Comparison of ENCODE assay signal across 9 mouse cellular contexts in genomic region chrX:103696081-103696519, GRCm38 (mm10).
DNase-seq lines count a peak whose midpoint lies in the region; ATAC-seq lines count a peak whose summit lies in the region.
"Had no signal": no experiment of that assay in that cellular context is flagged by ENCODE, and none has a peak within 500 bp of the region (broad histone marks: within the 10 kb centered on the region; RNA-seq: fewer than 3 reads in every experiment).

No protein-coding gene starts in this region.

- no peak for DNase-seq in kidney, postnatal 14 days
- peak; percentile 27 for DNase-seq in hindbrain, embryonic 14.5 days (ENCODE audit: low spot score)
- DNase-seq in retina, postnatal 7 days (ENCODE audit: low read depth, low spot score), result peak; percentile 5
- no peak for DNase-seq in urinary bladder, postnatal 36 days (ENCODE audit: low spot score in 2 of 2)
- DNase-seq in adrenal gland, postnatal 36 days, result no peak

- peak overlapping the region; percentile 17; the same call in 1 of the 2 replicates for H3K9ac ChIP-seq in kidney, embryonic 15.5 days
- H3K9ac ChIP-seq in embryonic facial prominence, embryonic 13.5 days, result 0 out of 2 replicates have a peak overlapping the region, but pooled peaks have one; percentile 21
- H3K9ac ChIP-seq in hindbrain, embryonic 14.5 days, result peak overlapping the region; percentile 40
- no peak overlapping the region for H3K9ac ChIP-seq in limb, embryonic 13.5 days

- H3K27ac ChIP-seq in kidney, embryonic 15.5 days, result peak overlapping the region; percentile 37
- peak overlapping the region; percentile 48; the same call in 1 of the 2 replicates for H3K27ac ChIP-seq in embryonic facial prominence, embryonic 13.5 days
- H3K27ac ChIP-seq in hindbrain, embryonic 14.5 days, result peak overlapping the region; percentile 83
- peak overlapping the region; percentile 58; the same call in 1 of the 2 replicates for H3K27ac ChIP-seq in limb, embryonic 13.5 days

- H3K4me3 ChIP-seq in kidney, embryonic 15.5 days (replicated peaks), result peak overlapping the region; percentile 43
- peak overlapping the region; percentile 47 for H3K4me3 ChIP-seq in embryonic facial prominence, embryonic 13.5 days
- peak overlapping the region; percentile 40; the same call in 1 of the 2 replicates for H3K4me3 ChIP-seq in hindbrain, embryonic 14.5 days (replicated peaks; ENCODE audit: low read length)
- peak overlapping the region; percentile 46 for H3K4me3 ChIP-seq in limb, embryonic 13.5 days

- peak overlapping the region; percentile 71 for H3K4me2 ChIP-seq in kidney, embryonic 15.5 days
- peak overlapping the region; percentile 74 for H3K4me2 ChIP-seq in embryonic facial prominence, embryonic 13.5 days
- H3K4me2 ChIP-seq in hindbrain, embryonic 14.5 days (replicated peaks), result peak overlapping the region; percentile 80
- H3K4me2 ChIP-seq in limb, embryonic 13.5 days (replicated peaks), result peak overlapping the region; percentile 75

- peaks cover 94% of the 10 kb centered on the region for H3K27me3 ChIP-seq in kidney, embryonic 15.5 days
- peaks cover 94% of the 10 kb centered on the region for H3K27me3 ChIP-seq in embryonic facial prominence, embryonic 13.5 days
- H3K27me3 ChIP-seq in hindbrain, embryonic 14.5 days (ENCODE audit: control insufficient read depth, insufficient read depth, low read length), result peaks cover 85% of the 10 kb centered on the region
- H3K27me3 ChIP-seq in limb, embryonic 13.5 days, result peaks cover 90% of the 10 kb centered on the region

- H3K9me3 ChIP-seq in kidney, embryonic 15.5 days (replicated peaks), result no peaks in the 10 kb centered on the region
- no peaks in the 10 kb centered on the region for H3K9me3 ChIP-seq in embryonic facial prominence, embryonic 13.5 days
- no peaks in the 10 kb centered on the region for H3K9me3 ChIP-seq in hindbrain, embryonic 14.5 days (ENCODE audit: control insufficient read depth, low read length)
- H3K9me3 ChIP-seq in limb, embryonic 13.5 days, result no peaks in the 10 kb centered on the region
- H3K9me3 ChIP-seq: G1E had no signal

- no peak; the same call in 1 of the 2 replicates for ATAC-seq in kidney, embryonic 15.5 days (replicated peaks; ENCODE audit: low FRiP score)
- no peak for ATAC-seq in embryonic facial prominence, embryonic 13.5 days (ENCODE audit: insufficient number of reproducible peaks, insufficient read depth, low FRiP score, low TSS enrichment, low read depth)
- peak; percentile 52 for ATAC-seq in hindbrain, embryonic 14.5 days (ENCODE audit: low FRiP score)
- ATAC-seq in limb, embryonic 13.5 days (ENCODE audit: low FRiP score, low read depth), result peak; percentile 70

- no peaks in the 10 kb centered on the region for H3K36me3 ChIP-seq in kidney, embryonic 15.5 days
- H3K36me3 ChIP-seq in embryonic facial prominence, embryonic 13.5 days, result peaks cover 3% of the 10 kb centered on the region; the same call in 1 of the 2 replicates
- no peaks in the 10 kb centered on the region for H3K36me3 ChIP-seq in hindbrain, embryonic 14.5 days (replicated peaks; ENCODE audit: control insufficient read depth, insufficient read depth)
- no peaks in the 10 kb centered on the region for H3K36me3 ChIP-seq in limb, embryonic 13.5 days
- H3K36me3 ChIP-seq: G1E had no signal

- WGBS in kidney, embryonic 15.5 days, result 10% methylated on average over 9 of the region's 9 CpGs
- 5% methylated on average over 9 of the region's 9 CpGs for WGBS in embryonic facial prominence, embryonic 13.5 days
- WGBS in hindbrain, embryonic 14.5 days, result 14% methylated on average over 9 of the region's 9 CpGs
- WGBS in limb, embryonic 13.5 days, result 3% methylated on average over 9 of the region's 9 CpGs

- peaks cover 10% of the 10 kb centered on the region for H3K4me1 ChIP-seq in kidney, embryonic 15.5 days
- H3K4me1 ChIP-seq in embryonic facial prominence, embryonic 13.5 days, result 0 out of 2 replicates have a peak, but pooled peaks cover 5% of the 10 kb centered on the region
- peaks cover 9% of the 10 kb centered on the region for H3K4me1 ChIP-seq in hindbrain, embryonic 14.5 days (replicated peaks; ENCODE audit: control insufficient read depth, insufficient read depth, low read length)
- peaks cover 17% of the 10 kb centered on the region for H3K4me1 ChIP-seq in limb, embryonic 13.5 days

Comparison
In these comparisons a context has a peak if more than half of its experiments do, and no peak if none do; other contexts are left out.
1. ATAC-seq: peak in hindbrain, embryonic 14.5 days (single experiment) and limb, embryonic 13.5 days (single experiment); none in kidney, embryonic 15.5 days (single experiment) and embryonic facial prominence, embryonic 13.5 days (single experiment).
2. DNase-seq: peak in hindbrain, embryonic 14.5 days (single experiment) and retina, postnatal 7 days (single experiment); none in kidney, postnatal 14 days (single experiment), urinary bladder, postnatal 36 days (0 of 2) and adrenal gland, postnatal 36 days (0 of 2).
3. Peak in every context shown above with its lines, with median percentiles within 50 percentile points of each other: H3K27ac ChIP-seq, H3K4me2 ChIP-seq and H3K4me3 ChIP-seq.